Mouse (Mus musculus) ovary, adult 2 months (tissue): ENCODE measurements around the gene B2m. TPM values are rescaled to one million over a fixed set of nuclear protein-coding genes. Genes with fewer than 3 reads are reported as not detected.

Experiments
- polyA plus RNA-seq: library from polyadenylated mRNA; depleted of rRNA; stranded (reverse); fragments of >200 nt; gene quantifications from 2 replicates; pipeline ENCODE4 v1.2.3, GENCODE M21; 2012; rRNA removed

The B2m gene
- polyA plus RNA-seq: 290 and 301 TPM in 2 replicates

GRCm38 (mm10) chr2:122147508-122148241 is at the start of gene B2m:
TSS of gene B2m (plus strand) at chr2:122147686.

DNA sequence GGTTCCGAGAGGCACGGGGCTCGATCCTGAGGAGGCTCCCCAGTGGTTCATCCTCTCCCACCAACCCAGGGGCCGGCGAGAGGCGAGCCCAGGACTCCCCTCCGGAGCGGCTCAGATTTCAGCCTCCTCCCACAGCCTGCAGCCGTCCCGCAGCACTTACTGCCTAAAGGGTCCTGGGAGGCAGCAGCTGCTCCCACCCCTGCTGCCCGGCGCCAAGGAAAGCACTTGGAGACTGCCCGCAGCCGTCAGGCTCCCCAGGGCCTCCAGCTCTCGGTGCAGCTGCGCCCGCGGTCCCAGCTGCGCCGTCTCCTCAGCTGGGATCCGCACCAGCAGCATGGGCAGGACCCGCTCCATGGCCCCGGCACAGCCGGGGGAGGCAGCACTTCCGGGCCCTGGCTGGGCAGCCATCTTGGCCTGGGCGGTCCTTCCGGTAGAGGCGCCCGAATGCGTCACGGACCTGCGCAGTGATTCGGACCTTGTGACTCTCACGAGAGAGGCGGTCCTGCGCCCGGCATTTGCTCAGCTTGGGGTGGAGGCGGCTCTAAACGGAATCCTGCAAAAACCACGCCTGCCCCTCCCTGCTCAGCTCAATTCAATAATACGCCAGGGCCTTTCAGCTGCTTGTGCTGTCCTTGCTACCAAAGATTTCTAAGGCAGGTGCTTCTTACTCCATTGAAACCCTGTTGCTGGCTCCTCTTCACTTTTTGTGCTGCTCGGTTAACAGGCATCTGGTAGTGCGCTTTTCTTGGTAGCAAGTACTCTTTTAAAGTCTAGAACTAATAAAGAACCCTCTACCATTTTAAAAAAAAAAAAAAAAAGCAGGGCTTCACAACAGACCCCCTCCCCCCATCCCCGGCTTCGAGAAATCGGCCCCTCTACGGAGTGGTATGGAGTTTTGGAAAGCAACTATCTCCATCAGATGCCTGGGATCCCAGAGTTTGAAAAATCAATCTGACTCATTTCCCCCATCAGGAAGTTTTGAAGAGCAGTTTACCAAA is 29.2 kb upstream of the B2m start, which contains the start of gene Spg11:
Spg11 (minus strand) TSS at position 426 of the 998 bp plus-strand sequence.

GRCm38 (mm10) chr2:122160680-122161079 is 13.2 kb downstream of the B2m start, which contains the start of gene Trim69:
TSS of gene Trim69 (plus strand) at chr2:122160700.

GRCm38 (mm10) chr2:122186106-122186505 is 38.6 kb downstream of the B2m start, which contains the start of the genes Patl2 and Terb2:
TSS of gene Patl2 (minus strand) at chr2:122186189.
TSS of gene Terb2 (plus strand) at chr2:122186272.

Other genes starting within 250 kb of the B2m start
- gene Ctdspl2, start 191.7 kb upstream of the B2m start, polyA plus RNA-seq: 4.5 and 5.6 TPM in 2 replicates
- not detected in 2 replicates for gene Mageb3, start 191.6 kb upstream of the B2m start, polyA plus RNA-seq
- gene Eif3j1, start 119.1 kb upstream of the B2m start, polyA plus RNA-seq: 5.6 and 7.1 TPM in 2 replicates
- gene Spg11, start 29.3 kb upstream of the B2m start, polyA plus RNA-seq: 9.5 and 11.8 TPM in 2 replicates
- not detected in 2 replicates for gene Trim69, start 13.0 kb downstream of the B2m start, polyA plus RNA-seq
- 1.7 and 2.3 TPM in 2 replicates for gene Patl2, start 38.5 kb downstream of the B2m start, polyA plus RNA-seq
- gene Terb2, start 38.6 kb downstream of the B2m start, polyA plus RNA-seq: not detected in 2 replicates
- gene Sord, start 87.1 kb downstream of the B2m start, polyA plus RNA-seq: 8.9 and 11.9 TPM in 2 replicates
- gene Duox2, start 150.8 kb downstream of the B2m start, polyA plus RNA-seq: 1.3 and 1.8 TPM in 2 replicates
- 2.7 and 3.2 TPM in 2 replicates for gene Duoxa2, start 151.2 kb downstream of the B2m start, polyA plus RNA-seq
- gene Duoxa1, start 166.0 kb downstream of the B2m start, polyA plus RNA-seq: 0.73 and 1.3 TPM in 2 replicates
- 0.18 and 0.28 TPM in 2 replicates for gene Duox1, start 168.0 kb downstream of the B2m start, polyA plus RNA-seq
- 20.1 and 24.0 TPM in 2 replicates for gene Shf, start 221.5 kb downstream of the B2m start, polyA plus RNA-seq